Mouse (Mus musculus) thymus, postnatal 14 days (tissue): Measurements from ENCODE around the gene Ephb4.
A peak's percentile ranks its signal among the peaks of the same experiment; 100 is the strongest.

Experiments used
- DNase-seq: peaks from one replicate; pipeline ENCODE4 v3.0.0; 2021

The Ephb4 gene

GRCm38 (mm10) chr5:137349384-137350204 is at the start of gene Ephb4:
Ephb4 (plus strand) TSS chr5:137350109.
- peak; percentile 39 for DNase-seq

- DNase-seq: no peak
These were observed 48.7 kb upstream of the Ephb4 start for GRCm38 (mm10) chr5:137301253-137301652.

- no peak for DNase-seq
These were observed 46.3 kb upstream of the Ephb4 start for GRCm38 (mm10) chr5:137303609-137304008.

GRCm38 (mm10) chr5:137304165-137304564 is 45.7 kb upstream of the Ephb4 start:
- no peak for DNase-seq

GRCm38 (mm10) chr5:137304816-137305215 is 45.1 kb upstream of the Ephb4 start:
- no peak for DNase-seq

- DNase-seq: no peak
These were observed 44.1 kb upstream of the Ephb4 start for GRCm38 (mm10) chr5:137305822-137306221.

- no peak for DNase-seq
These were observed 43.4 kb upstream of the Ephb4 start for GRCm38 (mm10) chr5:137306439-137307005.

- DNase-seq: peak; percentile 92
These were observed 42.6 kb upstream of the Ephb4 start, which contains the start of gene Srrt for GRCm38 (mm10) chr5:137307071-137307912. Srrt (minus strand) TSS chr5:137307674.

- DNase-seq: no peak
These were observed 41.6 kb upstream of the Ephb4 start for GRCm38 (mm10) chr5:137308356-137308755.

GRCm38 (mm10) chr5:137313466-137314192 is 36.3 kb upstream of the Ephb4 start:
- no peak for DNase-seq

GRCm38 (mm10) chr5:137314193-137315083 is 35.5 kb upstream of the Ephb4 start, which contains the start of gene Trip6:
Trip6 (minus strand) TSS chr5:137314404.
- DNase-seq: no peak

GRCm38 (mm10) chr5:137315084-137315903 is 34.6 kb upstream of the Ephb4 start:
- DNase-seq: peak; percentile 63

- DNase-seq: no peak
These were observed 32.5 kb upstream of the Ephb4 start for GRCm38 (mm10) chr5:137317361-137317760.

GRCm38 (mm10) chr5:137318570-137318969 is 31.3 kb upstream of the Ephb4 start:
- no peak for DNase-seq

- no peak for DNase-seq
These were observed 28.9 kb upstream of the Ephb4 start for GRCm38 (mm10) chr5:137320996-137321395.

GRCm38 (mm10) chr5:137330910-137331309 is 19.0 kb upstream of the Ephb4 start:
- DNase-seq: no peak

GRCm38 (mm10) chr5:137332857-137333511 is 16.9 kb upstream of the Ephb4 start:
- DNase-seq: no peak

- peak; percentile 97 for DNase-seq
These were observed 16.3 kb upstream of the Ephb4 start, which contains the start of gene Slc12a9 for GRCm38 (mm10) chr5:137333512-137334174. Slc12a9 (minus strand) TSS chr5:137333597.

GRCm38 (mm10) chr5:137334317-137334716 is 15.6 kb upstream of the Ephb4 start:
- no peak for DNase-seq
